18 mouse cellular contexts compared by ENCODE assay signal in the genomic region with DNA sequence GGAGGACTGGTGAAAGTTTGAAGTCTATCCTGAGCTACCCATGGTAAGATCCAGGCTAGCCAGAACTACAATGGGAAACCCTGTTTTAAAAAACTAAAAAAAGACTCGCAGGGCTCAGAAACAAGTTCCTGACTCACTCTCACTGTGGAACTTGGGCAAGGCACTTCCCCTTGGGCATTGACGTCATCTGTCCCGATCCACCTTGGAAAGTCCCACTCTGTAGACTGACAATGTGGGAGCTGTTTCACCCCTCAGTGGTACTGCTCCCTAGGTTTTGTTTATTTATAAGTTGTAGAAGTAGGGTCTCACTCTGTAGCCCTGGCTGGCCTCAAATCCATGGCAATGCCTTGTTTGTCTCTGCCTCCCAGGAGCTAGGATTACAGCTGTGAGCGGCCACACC. TPM values are rescaled to one million over a fixed set of nuclear protein-coding genes. Genes with fewer than 3 reads are reported as not detected.
DNase-seq lines count a peak whose midpoint lies in the region; ATAC-seq lines count a peak whose summit lies in the region.
"Had no signal": no experiment of that assay in that cellular context is flagged by ENCODE, and none has a peak within 500 bp of the region (broad histone marks: within the 10 kb centered on the region; RNA-seq: fewer than 3 reads in every experiment).

No protein-coding gene starts in this region.

- ATAC-seq in kidney, embryonic 16.5 days (ENCODE audit: low FRiP score, low TSS enrichment): no peak
- no peak for ATAC-seq in cerebellum, adult (ENCODE audit: insufficient number of reproducible peaks, low FRiP score, low TSS enrichment)
- ATAC-seq: liver, embryonic 12.5 days had no signal

- H3K4me1 ChIP-seq in kidney, embryonic 16.5 days (ENCODE audit: insufficient read depth, low read length): peaks cover 11% of the 10 kb centered on the region
- H3K4me1 ChIP-seq: neural tube, embryonic 12.5 days had no signal

- H3K27ac ChIP-seq in kidney, embryonic 16.5 days (ENCODE audit: low read length): no peak overlapping the region
- H3K27ac ChIP-seq: embryonic facial prominence, embryonic 10.5 days; forebrain, embryonic 10.5 days; liver, embryonic 12.5 days; neural tube, embryonic 12.5 days had no signal

- 86% methylated on average over 4 of the region's 4 CpGs for WGBS in kidney, embryonic 16.5 days

- no peak overlapping the region for H3K4me2 ChIP-seq in kidney, embryonic 16.5 days (replicated peaks; ENCODE audit: low read depth, low read length)
- H3K4me2 ChIP-seq: liver, embryonic 12.5 days; midbrain, embryonic 11.5 days; neural tube, embryonic 12.5 days had no signal

- no peaks in the 10 kb centered on the region for H3K9me3 ChIP-seq in kidney, embryonic 16.5 days (ENCODE audit: low read length)
- H3K9me3 ChIP-seq: embryonic facial prominence, embryonic 10.5 days; forebrain, embryonic 10.5 days; G1E; liver, embryonic 12.5 days; neural tube, embryonic 12.5 days had no signal

- H3K4me3 ChIP-seq in kidney, embryonic 16.5 days (ENCODE audit: low read length): no peak overlapping the region
- H3K4me3 ChIP-seq: embryonic facial prominence, embryonic 10.5 days; forebrain, embryonic 10.5 days; liver, embryonic 12.5 days; neural tube, embryonic 12.5 days had no signal

- H3K27me3 ChIP-seq in kidney, embryonic 16.5 days (ENCODE audit: insufficient read depth, low read length): no peaks in the 10 kb centered on the region
- H3K27me3 ChIP-seq: liver, embryonic 12.5 days; neural tube, embryonic 12.5 days had no signal

- H3K9ac ChIP-seq in kidney, embryonic 16.5 days (replicated peaks; ENCODE audit: low read length): no peak overlapping the region
- H3K9ac ChIP-seq: liver, embryonic 12.5 days; neural tube, embryonic 12.5 days had no signal

- peaks cover 13% of the 10 kb centered on the region; the same call in 1 of the 2 replicates for H3K36me3 ChIP-seq in kidney, embryonic 16.5 days (ENCODE audit: insufficient read depth, low read length)

- intact Hi-C loops in heart, postnatal 14 days (cut with DNase I): no loop called here

- peak; percentile 58 for DNase-seq in adrenal gland, postnatal 10 days
- no peak for DNase-seq in adrenal gland, postnatal 25 days
- DNase-seq in kidney, postnatal 25 days: peak; percentile 40 to 71
- DNase-seq in 3T3-L1 (ENCODE audit: low read depth, low spot score): peak; percentile 72
- peak; percentile 31 to 49 for DNase-seq in heart, postnatal 14 days
- DNase-seq in testis, postnatal 14 days (ENCODE audit: low spot score): no peak
- DNase-seq: B cell, adult 2 months; cerebellum, adult 11 months; retina, postnatal 1 day; thymus, postnatal 4 days had no signal

RNA-seq across cellular contexts. Expression of gene Atox1, which starts 7.4 kb away (rescaled TPM):
- total RNA-seq in adrenal gland, postnatal 10 days (2021): 100 to 1,000 TPM; 271 to 292 TPM
- 310 and 356 TPM in 2 replicates for total RNA-seq in adrenal gland, postnatal 25 days (2021)
- 376 and 406 TPM in 2 replicates for polyA plus RNA-seq in kidney, embryonic 16.5 days (2015; fragmentation: Nextera tagmentation; extraction: Ambion mirVana)
- total RNA-seq in heart, postnatal 14 days (2021): 100 to 1,000 TPM; 138 to 146 TPM

RNA-seq across cellular contexts. Expression of gene G3bp1, which starts 15.8 kb away (rescaled TPM):
- total RNA-seq in adrenal gland, postnatal 10 days (2021): 10 to 100 TPM; 55.5 to 60.0 TPM
- total RNA-seq in adrenal gland, postnatal 25 days (2021): 57.6 and 63.6 TPM in 2 replicates
- 188 and 197 TPM in 2 replicates for polyA plus RNA-seq in kidney, embryonic 16.5 days (2015; fragmentation: Nextera tagmentation; extraction: Ambion mirVana)
- 10 to 100 TPM; 40.3 to 44.7 TPM for total RNA-seq in heart, postnatal 14 days (2021)

RNA-seq across cellular contexts. Expression of gene Sparc, which starts 30.7 kb away (rescaled TPM):
- total RNA-seq in adrenal gland, postnatal 10 days (2021): 1,000 to 10,000 TPM; 2,122 to 2,491 TPM
- total RNA-seq in adrenal gland, postnatal 25 days (2021): 3,454 and 3,884 TPM in 2 replicates
- 1,474 and 1,572 TPM in 2 replicates for polyA plus RNA-seq in kidney, embryonic 16.5 days (2015; fragmentation: Nextera tagmentation; extraction: Ambion mirVana)
- total RNA-seq in heart, postnatal 14 days (2021): 1,000 to 10,000 TPM; 1,338 to 1,403 TPM
- polyA plus RNA-seq: G1E had no signal

Comparison
In these comparisons a context has a peak if more than half of its experiments do, and no peak if none do; other contexts are left out.
1. DNase-seq: peak in adrenal gland, postnatal 10 days (single experiment), kidney, postnatal 25 days (2 of 2), 3T3-L1 (single experiment) and heart, postnatal 14 days (2 of 2); none in adrenal gland, postnatal 25 days (single experiment) and testis, postnatal 14 days (single experiment).